Mouse (Mus musculus): ENCODE measurements around the gene Fndc4. TPM values are rescaled to one million over a fixed set of nuclear protein-coding genes. Genes with fewer than 3 reads are reported as not detected.

Gene Fndc4
- polyA plus RNA-seq, 1 experiment: 3.7 TPM

DNA sequence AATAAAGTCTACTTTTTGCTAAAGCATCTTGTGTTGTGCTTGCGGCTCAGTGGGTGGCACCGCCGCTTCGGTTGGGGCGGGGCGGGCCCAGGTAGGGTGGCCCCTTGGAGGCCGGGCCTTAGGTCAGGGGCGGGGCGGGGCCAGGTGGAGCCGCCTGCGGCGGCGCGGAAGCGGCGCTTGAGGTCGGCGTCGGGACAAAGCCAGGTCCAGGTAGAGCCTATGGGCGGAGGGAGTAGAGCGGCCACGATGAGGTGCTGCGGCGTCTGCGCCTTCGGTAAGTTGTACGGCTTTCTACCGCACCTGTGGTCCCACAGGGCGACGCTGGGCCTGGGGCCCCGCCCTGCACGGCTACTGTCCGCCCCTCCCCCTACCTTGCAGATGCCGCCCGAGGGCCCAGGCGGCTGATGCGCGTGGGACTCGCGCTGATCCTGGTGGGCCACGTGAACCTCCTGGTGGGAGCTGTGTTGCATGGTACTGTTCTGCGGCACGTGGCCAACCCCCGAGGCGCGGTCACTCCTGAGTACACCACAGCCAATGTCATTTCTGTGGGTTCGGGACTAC lies 44.3 kb downstream of the Fndc4 start, which contains the start of gene Krtcap3:
Krtcap3 (plus strand) TSS at position 151 of the 561 bp plus-strand sequence.
- H3K4me3 ChIP-seq (ENCODE audit: insufficient read depth, low read depth, low read length): no peak within 1 kb of the TSS
- peaks cover 9% of the 10 kb centered on the region for H3K4me1 ChIP-seq (ENCODE audit: control insufficient read depth, insufficient read depth, insufficient read length, low read length)
- H3K27ac ChIP-seq (replicated peaks; ENCODE audit: low read depth, low read length): no peak within 1 kb of the TSS

DNA sequence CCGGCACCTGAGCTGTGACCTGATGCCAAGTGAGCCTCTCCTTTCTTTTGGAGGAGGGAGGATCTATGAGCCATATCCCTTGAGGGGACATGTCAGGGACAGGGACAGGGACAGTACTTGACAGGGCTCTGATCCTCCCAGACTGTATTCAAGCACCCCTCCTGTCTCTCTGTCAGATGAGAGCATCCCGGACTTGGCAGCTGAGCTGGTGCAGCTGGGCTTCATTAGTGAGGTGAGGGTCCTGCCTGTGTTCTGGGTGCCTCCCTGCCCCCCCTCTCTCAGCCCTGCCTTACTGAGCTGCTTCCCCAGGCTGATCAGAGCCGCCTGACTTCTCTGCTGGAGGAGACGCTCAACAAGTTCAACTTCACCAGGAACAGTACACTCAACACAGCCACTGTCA lies 45.2 kb downstream of the Fndc4 start:
- Histone ChIP-seq H3K27ac (replicated peaks; ENCODE audit: low read depth, low read length) (no peak overlapping the region), H3K4me1 (ENCODE audit: control insufficient read depth, insufficient read depth, insufficient read length, low read length) (peaks cover 9% of the 10 kb centered on the region), H3K4me3 (ENCODE audit: insufficient read depth, low read depth, low read length) (no peak overlapping the region)

Other genes with a start within 250 kb of the Fndc4 start
- 156 and 168 TPM in 2 replicates for gene Atraid, start 247.8 kb downstream of the Fndc4 start, polyA plus RNA-seq (2012; ENCODE audit: insufficient read depth, insufficient read length, missing spikeins)
- gene Slc5a6, start 247.2 kb downstream of the Fndc4 start, polyA plus RNA-seq (2012; ENCODE audit: insufficient read depth, insufficient read length, missing spikeins): 8.2 and 10.3 TPM in 2 replicates
- 6.8 and 19.9 TPM in 2 replicates for gene Cad, start 241.3 kb downstream of the Fndc4 start, polyA plus RNA-seq (2012; ENCODE audit: insufficient read depth, insufficient read length, missing spikeins)
- gene Dnajc5g, start 189.8 kb downstream of the Fndc4 start, polyA plus RNA-seq (2012; ENCODE audit: insufficient read depth, insufficient read length, missing spikeins): not detected in 2 replicates
- gene Slc30a3, start 187.8 kb downstream of the Fndc4 start, polyA plus RNA-seq (2012; ENCODE audit: insufficient read depth, insufficient read length, missing spikeins): not detected in 2 replicates
- 3.2 and 4.2 TPM in 2 replicates for gene Trim54, start 179.4 kb downstream of the Fndc4 start, polyA plus RNA-seq (2012; ENCODE audit: insufficient read depth, insufficient read length, missing spikeins)
- not detected in 2 replicates for gene Ucn, start 157.3 kb downstream of the Fndc4 start, polyA plus RNA-seq (2012; ENCODE audit: insufficient read depth, insufficient read length, missing spikeins)
- 71.5 and 104 TPM in 2 replicates for gene Mpv17, start 141.8 kb downstream of the Fndc4 start, polyA plus RNA-seq (2012; ENCODE audit: insufficient read depth, insufficient read length, missing spikeins)
- gene Gm29609, start 116.2 kb downstream of the Fndc4 start, polyA plus RNA-seq (2012; ENCODE audit: insufficient read depth, insufficient read length, missing spikeins): not detected in 2 replicates
- gene Gtf3c2, start 115.9 kb downstream of the Fndc4 start, polyA plus RNA-seq (2012; ENCODE audit: insufficient read depth, insufficient read length, missing spikeins): 18.3 and 18.4 TPM in 2 replicates
- gene Snx17, start 102.9 kb downstream of the Fndc4 start, polyA plus RNA-seq (2012; ENCODE audit: insufficient read depth, insufficient read length, missing spikeins): 56.4 and 64.8 TPM in 2 replicates
- 33.3 and 43.4 TPM in 2 replicates for gene Eif2b4, start 102.7 kb downstream of the Fndc4 start, polyA plus RNA-seq (2012; ENCODE audit: insufficient read depth, insufficient read length, missing spikeins)
- gene Zfp513, start 93.8 kb downstream of the Fndc4 start, polyA plus RNA-seq (2012; ENCODE audit: insufficient read depth, insufficient read length, missing spikeins): 10.0 and 12.1 TPM in 2 replicates
- 39.8 and 46.0 TPM in 2 replicates for gene Ppm1g, start 75.4 kb downstream of the Fndc4 start, polyA plus RNA-seq (2012; ENCODE audit: insufficient read depth, insufficient read length, missing spikeins)
- 31.0 and 33.7 TPM in 2 replicates for gene Nrbp1, start 55.2 kb downstream of the Fndc4 start, polyA plus RNA-seq (2012; ENCODE audit: insufficient read depth, insufficient read length, missing spikeins)
- not detected in 2 replicates for gene Gm9970, start 54.8 kb downstream of the Fndc4 start, polyA plus RNA-seq (2012; ENCODE audit: insufficient read depth, insufficient read length, missing spikeins)
- gene Krtcap3, start 44.4 kb downstream of the Fndc4 start, polyA plus RNA-seq (2012; ENCODE audit: insufficient read depth, insufficient read length, missing spikeins): 2.0 TPM in 1 of 2 replicates, not detected in the other
- 28.9 and 34.5 TPM in 2 replicates for gene Ift172, start 5.0 kb downstream of the Fndc4 start, polyA plus RNA-seq (2012; ENCODE audit: insufficient read depth, insufficient read length, missing spikeins)
- 0.99 TPM in 1 of 2 replicates, not detected in the other for gene Gckr, start 1.4 kb upstream of the Fndc4 start, polyA plus RNA-seq (2012; ENCODE audit: insufficient read depth, insufficient read length, missing spikeins)
- 5.0 and 6.7 TPM in 2 replicates for gene Zfp512, start 156.4 kb upstream of the Fndc4 start, polyA plus RNA-seq (2012; ENCODE audit: insufficient read depth, insufficient read length, missing spikeins)
- gene 4930548H24Rik, start 189.7 kb upstream of the Fndc4 start, polyA plus RNA-seq (2012; ENCODE audit: insufficient read depth, insufficient read length, missing spikeins): not detected in 2 replicates
- 13.1 and 18.8 TPM in 2 replicates for gene Gpn1, start 198.7 kb upstream of the Fndc4 start, polyA plus RNA-seq (2012; ENCODE audit: insufficient read depth, insufficient read length, missing spikeins)
- 15.2 and 18.4 TPM in 2 replicates for gene Slc4a1ap, start 230.9 kb upstream of the Fndc4 start, polyA plus RNA-seq (2012; ENCODE audit: insufficient read depth, insufficient read length, missing spikeins)
- 11.2 and 11.5 TPM in 2 replicates for gene Supt7l, start 231.7 kb upstream of the Fndc4 start, polyA plus RNA-seq (2012; ENCODE audit: insufficient read depth, insufficient read length, missing spikeins)

Data from brown adipose tissue, adult 24 weeks (tissue).